Mouse (Mus musculus): Measurements from ENCODE around the gene Rassf3.

The Rassf3 gene

DNA sequence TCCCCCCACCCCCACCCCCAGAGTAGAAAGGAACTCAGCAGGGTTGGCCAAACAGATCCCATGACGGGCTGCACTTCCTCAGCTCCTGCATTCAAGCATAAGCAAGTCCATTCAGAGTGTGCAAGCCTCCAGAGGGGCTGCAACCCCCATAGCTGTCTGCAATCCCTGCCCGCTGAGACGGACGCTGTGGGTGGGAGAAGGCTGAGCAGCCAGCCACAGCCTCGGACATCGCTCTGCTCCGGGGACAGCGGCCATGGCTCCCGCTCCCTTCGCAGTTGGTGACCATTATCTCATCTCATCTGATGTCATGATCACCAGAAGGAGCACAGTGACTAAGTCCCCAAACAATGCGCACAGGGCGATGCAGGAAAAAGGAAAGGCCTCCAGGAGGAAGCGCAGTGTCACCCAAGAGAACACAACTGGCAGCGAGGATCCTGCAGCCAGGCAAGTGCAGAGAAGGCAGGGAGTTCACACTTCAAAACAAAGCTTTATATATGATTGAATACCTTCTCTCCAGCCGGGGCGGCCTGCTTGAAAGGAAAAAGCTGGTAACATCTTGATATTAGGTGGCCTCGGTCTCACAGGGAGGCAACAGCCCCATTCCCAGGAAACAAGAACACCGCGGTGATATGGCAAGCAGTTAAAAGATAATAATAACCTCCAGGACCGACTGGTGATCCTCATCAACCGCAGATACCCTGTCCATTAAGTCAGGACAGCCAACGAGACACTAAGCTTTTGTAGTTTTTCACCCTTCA, 14.6 kb downstream of the Rassf3 start:
- DNase-seq (ENCODE audit: low read depth, low spot score) = no peak

GRCm38 (mm10) chr10:121459124-121459853, 16.9 kb downstream of the Rassf3 start:
- DNase-seq (ENCODE audit: low read depth, low spot score) = no peak

DNA sequence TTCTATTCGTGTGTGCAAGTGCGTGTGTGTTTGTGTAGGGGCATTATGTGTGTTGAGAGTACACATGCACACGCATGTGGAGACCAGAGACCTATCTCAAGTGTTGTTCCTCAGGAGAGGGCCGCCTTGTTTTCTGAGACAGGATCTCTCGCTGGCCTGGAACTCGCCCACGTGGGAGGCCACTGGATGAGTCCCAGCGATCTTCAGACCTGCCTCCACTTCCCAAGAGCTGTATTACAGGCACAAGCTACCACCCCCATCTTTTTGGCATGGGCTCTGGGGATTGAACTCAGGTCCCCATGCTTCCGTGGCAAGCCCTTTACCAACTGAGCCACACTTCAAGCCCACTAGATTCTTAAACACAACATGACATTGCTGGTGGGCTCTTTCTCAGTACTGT, 17.7 kb downstream of the Rassf3 start:
- DNase-seq (ENCODE audit: low read depth, low spot score) = no peak

GRCm38 (mm10) chr10:121457381-121457780, 18.8 kb downstream of the Rassf3 start:
- no peak for DNase-seq (ENCODE audit: low read depth, low spot score)

DNA sequence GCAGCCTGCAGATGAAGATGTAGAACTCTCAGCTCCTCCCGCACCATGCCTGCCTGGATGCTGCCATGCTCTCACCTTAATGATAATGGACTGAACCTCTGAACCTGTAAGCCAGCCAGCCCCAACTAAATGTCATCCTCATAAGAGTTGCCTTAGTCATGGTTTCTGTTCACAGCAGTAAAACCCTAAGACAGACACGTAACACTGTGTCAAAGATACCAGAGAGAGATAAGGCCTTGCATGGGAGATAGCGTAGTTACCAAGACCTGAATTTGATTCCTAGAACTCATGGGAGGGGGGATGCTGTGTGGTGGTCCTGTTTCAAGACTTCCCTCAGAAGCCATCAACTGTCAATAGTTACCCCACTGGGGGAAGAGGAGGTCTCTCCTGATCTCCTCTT, 20.6 kb downstream of the Rassf3 start:
- no peak for DNase-seq (ENCODE audit: low read depth, low spot score)

GRCm38 (mm10) chr10:121454708-121455475, 21.3 kb downstream of the Rassf3 start:
- no peak for DNase-seq (ENCODE audit: low read depth, low spot score)

DNA sequence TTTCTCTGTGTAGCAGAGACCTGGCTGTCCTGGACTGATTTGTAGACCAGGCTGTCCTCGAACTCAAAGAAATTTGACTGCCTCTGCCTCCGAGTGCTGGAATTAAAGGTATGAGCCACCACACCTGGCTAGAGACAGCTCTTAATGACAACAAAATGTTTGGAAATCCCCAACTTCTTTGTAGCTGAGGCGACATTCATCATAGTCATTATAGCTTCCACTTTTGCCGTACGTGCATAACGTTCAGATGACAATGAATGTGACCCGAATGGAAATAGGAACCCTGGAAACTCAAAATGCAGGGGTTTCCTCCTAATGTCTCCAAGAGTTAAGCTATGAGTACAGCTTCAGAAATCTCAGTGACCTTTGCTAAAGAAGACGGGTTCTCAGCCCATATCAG, 22.1 kb downstream of the Rassf3 start:
- no peak for DNase-seq (ENCODE audit: low read depth, low spot score)

GRCm38 (mm10) chr10:121445808-121446207, 30.3 kb downstream of the Rassf3 start:
- DNase-seq (ENCODE audit: low read depth, low spot score) = no peak

DNA sequence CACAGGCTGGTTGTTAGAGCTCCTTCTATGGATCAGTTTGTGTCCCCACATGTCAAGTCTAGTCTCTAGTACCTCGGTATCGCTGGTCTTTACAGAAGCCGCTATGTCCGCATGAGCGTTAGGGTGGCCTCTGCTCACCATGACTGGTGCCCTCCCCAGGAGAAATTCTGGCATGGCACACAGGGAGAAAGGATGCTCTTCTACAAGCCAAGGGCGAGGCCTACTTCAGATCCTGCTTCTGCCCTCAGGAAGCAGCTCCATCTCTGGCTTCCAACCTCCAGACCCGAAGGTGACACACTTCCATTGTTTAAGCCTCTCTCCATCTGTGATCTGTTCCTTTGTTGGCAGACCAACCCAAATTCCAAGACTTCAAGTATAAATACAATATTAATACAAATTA, 31.9 kb downstream of the Rassf3 start:
- DNase-seq (ENCODE audit: low read depth, low spot score) = no peak

- no peak for DNase-seq (ENCODE audit: low read depth, low spot score)
Measured at GRCm38 (mm10) chr10:121443791-121444190, 32.4 kb downstream of the Rassf3 start.

DNA sequence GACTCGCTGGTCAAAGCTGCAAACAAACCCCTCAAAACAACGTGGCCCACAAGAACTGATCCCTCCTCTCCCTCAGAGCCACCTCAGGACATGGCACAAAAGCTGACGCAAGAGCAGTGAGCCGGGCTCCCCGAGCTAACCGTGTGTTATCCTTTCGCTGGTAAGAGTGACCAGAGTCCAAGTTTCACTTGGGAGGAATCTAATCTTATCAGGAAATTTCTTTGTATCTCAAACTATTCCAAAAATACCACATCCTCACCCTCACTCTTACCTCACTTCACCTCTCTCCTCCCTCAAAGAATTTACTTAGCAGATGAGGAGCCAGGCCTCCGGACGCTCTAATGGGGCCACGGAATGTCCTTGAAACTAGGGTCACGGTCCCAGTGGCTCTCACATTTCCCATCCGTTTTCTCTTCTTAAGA, 36.8 kb downstream of the Rassf3 start:
- DNase-seq (ENCODE audit: low read depth, low spot score) = no peak

DNA sequence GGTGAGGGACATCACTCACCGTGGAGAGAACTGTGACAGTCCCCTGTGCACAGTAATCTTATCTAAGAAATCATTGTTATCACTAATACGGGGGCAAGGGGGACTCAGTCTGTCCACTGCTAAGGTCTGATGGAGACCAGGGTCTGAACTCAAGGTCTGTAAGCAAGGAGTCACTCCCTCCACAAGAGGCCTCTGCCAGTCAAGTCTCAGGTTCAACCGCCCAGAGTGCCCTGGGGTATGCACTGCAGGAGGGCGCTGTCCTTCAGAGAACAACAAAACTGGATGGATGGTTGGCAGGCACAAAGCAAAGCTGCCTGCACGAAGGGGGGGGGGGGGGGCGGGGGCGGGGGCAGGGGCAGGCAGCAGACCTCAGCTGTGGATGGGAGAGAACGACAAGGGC, 38.0 kb downstream of the Rassf3 start:
- no peak for DNase-seq (ENCODE audit: low read depth, low spot score)

DNA sequence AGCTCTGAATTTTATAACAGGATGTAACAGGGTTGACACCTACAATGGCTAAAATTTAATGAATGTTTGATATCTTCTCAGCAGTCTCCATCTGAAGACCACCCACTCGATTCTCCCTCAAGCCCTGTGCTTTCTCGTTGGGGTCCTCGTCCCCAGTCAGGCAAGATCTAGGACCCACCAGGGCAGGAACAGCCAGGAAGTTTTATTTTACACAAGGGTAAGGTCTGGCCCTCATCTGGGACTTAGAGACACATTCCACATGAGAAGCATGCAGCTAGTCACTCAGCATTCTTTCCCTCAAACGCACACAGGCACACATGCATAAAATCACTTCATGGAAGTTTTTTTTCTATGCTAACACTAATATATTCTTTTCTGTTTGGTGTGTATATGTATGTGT, 39.5 kb downstream of the Rassf3 start:
- DNase-seq (ENCODE audit: low read depth, low spot score) = no peak

- peak; percentile 59 for DNase-seq (ENCODE audit: low read depth, low spot score)
Measured at GRCm38 (mm10) chr10:121436258-121436645, 39.9 kb downstream of the Rassf3 start.

DNA sequence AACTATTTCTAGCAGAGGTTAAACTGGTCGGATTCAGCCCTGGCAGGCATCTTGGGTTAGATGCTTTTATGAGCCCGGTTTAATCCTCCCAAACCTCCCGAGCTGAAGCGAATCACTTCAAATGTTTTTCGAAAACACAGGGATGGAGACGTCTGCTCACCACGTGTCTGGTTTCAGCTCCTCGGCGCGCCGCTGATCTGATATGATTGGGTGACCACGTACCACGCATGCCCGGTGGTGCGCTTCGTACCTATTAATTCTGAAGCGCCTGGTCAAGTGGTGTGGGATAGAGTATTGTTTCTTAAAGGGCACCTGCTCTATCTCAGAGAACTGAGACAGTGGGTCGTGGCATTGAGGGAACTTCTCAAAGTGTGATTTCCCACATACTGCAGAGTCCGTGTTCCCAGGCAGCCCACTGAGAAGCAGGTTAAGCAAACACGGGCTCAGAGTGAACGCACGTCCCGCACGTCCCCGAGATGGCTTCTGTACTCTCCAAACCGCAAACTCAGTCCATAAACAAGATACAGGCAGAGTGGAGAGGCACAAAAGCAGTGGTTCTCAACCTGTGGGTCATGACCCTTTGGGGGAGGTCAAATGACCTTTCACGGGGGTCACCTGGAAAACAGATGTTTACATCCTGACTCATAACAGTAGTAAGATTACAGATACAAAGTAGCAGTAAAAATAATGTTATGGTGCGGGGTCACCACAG, 40.4 kb downstream of the Rassf3 start:
- DNase-seq (ENCODE audit: low read depth, low spot score) = no peak

DNA sequence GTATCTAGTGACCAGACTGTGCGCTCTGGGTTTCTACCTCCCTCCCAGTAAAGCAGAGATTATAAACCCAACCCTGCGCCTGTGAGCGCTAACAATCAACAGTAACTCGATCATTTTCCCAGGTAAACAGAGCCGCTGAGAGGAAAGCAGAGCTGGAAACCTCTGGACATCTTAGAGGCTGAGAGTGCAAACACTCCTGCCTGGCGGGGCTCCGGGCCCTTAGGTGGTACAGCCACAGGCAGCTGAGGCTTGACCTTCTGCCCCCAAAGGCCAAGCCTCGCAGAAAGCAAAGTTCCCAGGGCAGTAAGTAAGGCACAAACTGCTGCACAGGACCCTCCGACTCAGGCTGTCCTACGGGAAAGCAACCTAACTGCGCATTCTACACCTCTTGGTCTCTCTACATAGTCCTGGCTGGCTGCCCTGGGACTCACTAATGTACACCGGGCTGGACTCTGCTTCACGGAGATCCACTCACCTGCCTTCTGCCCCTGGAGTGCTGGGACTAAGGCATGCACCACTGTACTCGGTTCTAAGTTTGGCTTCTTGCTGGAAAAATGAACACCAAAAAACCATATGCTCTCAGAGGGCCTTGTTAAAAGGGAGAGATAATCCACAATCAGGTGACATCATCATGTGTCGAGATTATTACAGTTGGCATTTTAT, 41.6 kb downstream of the Rassf3 start:
- DNase-seq (ENCODE audit: low read depth, low spot score) = no peak

DNA sequence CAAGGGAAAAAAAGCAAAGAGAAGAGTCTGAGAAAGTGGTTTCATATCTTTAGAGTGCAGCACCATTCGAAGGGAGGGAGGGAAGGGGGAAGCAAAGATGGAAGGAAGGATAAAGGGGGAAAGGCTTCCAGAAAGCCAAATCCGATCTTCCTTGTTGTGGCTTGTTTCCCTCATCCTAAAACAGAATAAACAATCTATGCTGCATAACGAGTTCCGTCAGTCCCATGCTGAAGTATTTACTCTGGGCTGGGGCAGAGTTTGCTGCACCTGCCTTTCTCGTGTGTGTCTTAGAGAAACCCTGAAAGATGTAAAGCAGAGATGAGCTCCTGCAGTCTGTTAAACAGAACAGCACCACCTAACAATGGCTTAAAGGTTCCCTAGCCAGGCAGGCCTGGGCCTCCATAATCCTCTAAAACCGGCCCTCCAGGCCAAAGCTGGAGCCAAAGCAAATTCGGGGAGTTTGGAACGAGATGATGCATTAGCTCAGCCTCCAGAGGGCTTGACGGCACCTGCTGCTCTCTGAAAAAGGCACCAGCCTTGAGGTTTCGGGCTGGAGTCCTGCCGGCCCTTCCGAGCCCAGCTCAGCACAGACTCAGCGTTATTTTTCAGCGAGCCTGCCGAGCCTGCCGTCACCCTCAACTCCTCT, 43.4 kb downstream of the Rassf3 start:
- no peak for DNase-seq (ENCODE audit: low read depth, low spot score)

DNA sequence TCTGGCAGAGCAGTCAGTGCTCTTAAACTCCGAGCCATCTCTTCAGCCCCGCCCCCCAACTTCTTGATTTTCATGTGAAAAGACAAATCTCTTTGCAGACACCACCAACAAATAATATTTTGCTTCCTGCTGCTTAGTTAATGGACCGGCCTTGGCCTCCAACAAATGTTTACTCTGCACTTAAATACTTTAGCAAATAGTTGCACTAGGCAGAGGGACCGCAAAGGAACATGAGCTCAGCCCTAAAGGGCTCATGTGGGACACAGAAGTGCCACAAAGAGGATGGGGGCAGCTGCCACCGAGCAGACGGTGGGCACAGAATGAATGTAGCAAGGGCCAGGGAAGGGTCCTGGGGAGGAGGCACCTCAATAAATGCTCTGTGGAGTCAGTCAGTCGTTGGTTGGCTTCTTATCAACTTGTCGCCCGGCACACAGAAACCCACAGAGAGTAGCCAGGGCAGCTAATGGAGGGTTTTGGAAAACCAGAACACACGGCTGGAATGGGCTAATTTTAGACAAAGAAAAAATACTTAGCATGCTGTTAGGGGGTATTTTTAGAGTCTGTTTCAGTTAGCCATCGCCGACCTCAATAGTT, 44.0 kb downstream of the Rassf3 start:
- DNase-seq (ENCODE audit: low read depth, low spot score) = no peak

DNA sequence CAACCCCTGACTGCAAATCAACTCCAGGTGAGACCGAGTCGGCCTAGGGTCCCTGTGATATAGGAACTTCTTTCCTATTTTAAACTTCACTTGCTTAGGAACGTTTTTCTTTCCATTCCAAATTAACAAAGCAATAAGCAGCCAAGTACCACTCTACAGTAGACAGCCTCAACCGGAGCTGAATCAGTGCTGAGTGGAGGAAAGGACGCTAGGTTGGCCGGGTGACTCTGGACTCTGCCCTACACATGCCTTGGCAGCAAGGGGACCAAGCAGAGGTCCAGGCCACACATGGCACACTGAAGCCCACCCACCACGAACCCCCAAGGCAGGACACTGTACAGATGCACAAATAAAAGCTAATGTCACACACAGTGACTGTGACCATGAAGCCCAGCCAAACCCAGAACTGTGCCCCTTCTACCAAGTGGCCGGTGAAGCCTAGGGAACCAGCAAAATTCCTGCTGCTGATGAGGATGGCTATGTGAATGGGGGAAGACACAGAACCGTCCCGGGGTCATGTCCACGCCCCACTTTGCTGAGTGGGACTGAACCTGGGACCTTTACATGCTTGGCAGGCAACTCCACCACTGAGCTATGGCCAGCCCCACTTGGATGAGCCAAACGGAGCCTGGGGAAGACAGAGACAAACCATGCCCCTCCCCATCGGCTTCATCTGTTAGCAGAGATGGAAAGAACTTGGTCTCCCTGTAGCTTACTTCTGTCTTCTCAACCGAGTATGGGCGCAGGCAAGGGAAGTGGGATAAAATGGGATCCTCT, 45.2 kb downstream of the Rassf3 start:
- DNase-seq (ENCODE audit: low read depth, low spot score) = no peak
